Mouse (Mus musculus) monocyte, adult 5-6 weeks (primary cell): Measurements from ENCODE around the gene Cnp. TPM values are rescaled to one million over a fixed set of nuclear protein-coding genes. Genes with fewer than 3 reads are reported as not detected.

Source experiments
- total RNA-seq: library from RNA; stranded (forward); fragments of 200-1000, 200-491, 200-594 nt; gene quantifications from 3 replicates; pipeline ENCODE4 v1.2.3, GENCODE M21; 2017

Cnp gene
- total RNA-seq, 1 experiment from 2014 or later = 22.6 TPM

Other genes with a start within 250 kb of the Cnp start
- not detected in 3 replicates for gene Gast, start 240.5 kb upstream of the Cnp start, total RNA-seq
- gene Hap1, start 218.8 kb upstream of the Cnp start, total RNA-seq = 1.3 to 2.7 TPM in 2 of 3 replicates, not detected in the other
- gene Jup, start 177.1 kb upstream of the Cnp start, total RNA-seq = 14.7 to 28.8 TPM (median 21.2 TPM) in 3 replicates
- gene P3h4, start 160.1 kb upstream of the Cnp start, total RNA-seq = 0.64 to 5.3 TPM (median 3.1 TPM) in 3 replicates
- gene Fkbp10, start 159.2 kb upstream of the Cnp start, total RNA-seq = 0.57 to 4.4 TPM (median 2.1 TPM) in 3 replicates
- gene Nt5c3b, start 133.1 kb upstream of the Cnp start, total RNA-seq = 8.0 to 38.5 TPM (median 14.4 TPM) in 3 replicates
- gene Klhl10, start 133.0 kb upstream of the Cnp start, total RNA-seq = 0.97 TPM in 1 of 3 replicates, not detected in the others
- gene Klhl11, start 102.2 kb upstream of the Cnp start, total RNA-seq = 16.4 to 28.5 TPM (median 24.2 TPM) in 3 replicates
- gene Acly, start 46.9 kb upstream of the Cnp start, total RNA-seq = 104 to 134 TPM (median 105 TPM) in 3 replicates
- gene Ttc25, start 29.3 kb upstream of the Cnp start, total RNA-seq = 4.4 TPM in 1 of 3 replicates, not detected in the others
- 49.6 to 69.8 TPM (median 54.5 TPM) in 3 replicates for gene Nkiras2, start 44.3 kb downstream of the Cnp start, total RNA-seq
- 239 to 305 TPM (median 293 TPM) in 3 replicates for gene Dnajc7, start 45.3 kb downstream of the Cnp start, total RNA-seq
- gene Zfp385c, start 117.6 kb downstream of the Cnp start, total RNA-seq = 0.32 to 0.76 TPM (median 0.49 TPM) in 3 replicates
- gene Dhx58, start 129.4 kb downstream of the Cnp start, total RNA-seq = 26.9 to 31.5 TPM (median 28.6 TPM) in 3 replicates
- gene Kat2a, start 137.6 kb downstream of the Cnp start, total RNA-seq = 6.1 to 9.9 TPM (median 7.1 TPM) in 3 replicates
- gene Hspb9, start 138.9 kb downstream of the Cnp start, total RNA-seq = not detected in 3 replicates
- gene Rab5c, start 163.3 kb downstream of the Cnp start, total RNA-seq = 163 to 176 TPM (median 171 TPM) in 3 replicates
- gene Kcnh4, start 185.0 kb downstream of the Cnp start, total RNA-seq = not detected in 3 replicates
- not detected in 3 replicates for gene Hcrt, start 188.0 kb downstream of the Cnp start, total RNA-seq
- 4.7 to 7.0 TPM (median 6.8 TPM) in 3 replicates for gene Ghdc, start 196.1 kb downstream of the Cnp start, total RNA-seq